Mouse (Mus musculus) MEL (cell line): Measurements from ENCODE around the gene Slc23a2. TPM values are rescaled to one million over a fixed set of nuclear protein-coding genes. Genes with fewer than 3 reads are reported as not detected.

Source experiments
- DNase-seq: peaks from one replicate; pipeline ENCODE4 v3.0.0; 2011; ENCODE audit warnings: low read depth, low spot score
- H3K27ac ChIP-seq: 2 replicates; pipeline ENCODE4 v1.5.1; 2012; ENCODE audit warnings: low read depth, mild to moderate bottlenecking, control low read depth, low read length, moderate library complexity; ENCODE audit not compliant: control insufficient read depth
- H3K27me3 ChIP-seq, 2 experiments: fragments of 150-350 bp in 1 of 2; sonication (generic) in 1 of 2; 2 replicates each; pipeline ENCODE4 v1.6.1; 2012; ENCODE audit warnings: low read length in 2 of 2, mild to moderate bottlenecking in 2 of 2, improper control_type of control experiment in 1 of 2, moderate library complexity in 1 of 2; ENCODE audit not compliant: insufficient read depth in 2 of 2, control insufficient read depth in 1 of 2
- H3K36me3 ChIP-seq, 2 experiments: 2 replicates each; pipeline ENCODE4 v1.6.1; 2012 to 2014; ENCODE audit warnings: low read length in 2 of 2, improper control_type of control experiment in 1 of 2, inconsistent platforms in 1 of 2, mild to moderate bottlenecking in 1 of 2; ENCODE audit not compliant: insufficient read depth in 2 of 2, control insufficient read depth in 1 of 2
- H3K4me1 ChIP-seq, 2 experiments: fragments of 150-350 bp in 1 of 2; sonication (generic) in 1 of 2; 2 replicates each; pipeline ENCODE4 v1.6.1; 2012; ENCODE audit warnings: low read length in 2 of 2, improper control_type of control experiment in 1 of 2, mild to moderate bottlenecking in 1 of 2; ENCODE audit not compliant: insufficient read depth in 2 of 2, control insufficient read depth in 1 of 2
- H3K4me3 ChIP-seq, 2 experiments: fragments of 150-350 bp in 1 of 2; sonication (generic) in 1 of 2; 2 replicates each; pipeline ENCODE4 v1.5.1; 2012; ENCODE audit warnings: low read depth in 2 of 2, low read length in 2 of 2, mild to moderate bottlenecking in 2 of 2, moderate library complexity in 2 of 2, control low read depth in 1 of 2, improper control_type of control experiment in 1 of 2; ENCODE audit not compliant: control insufficient read depth in 1 of 2, insufficient read depth in 1 of 2
- H3K79me2 ChIP-seq: 2 replicates; pipeline ENCODE4 v1.6.1; 2012; ENCODE audit warnings: mild to moderate bottlenecking, low read length, moderate library complexity; ENCODE audit not compliant: control insufficient read depth, poor library complexity, insufficient read depth
- H3K9ac ChIP-seq: 2 replicates; pipeline ENCODE4 v1.6.1; 2012; ENCODE audit warnings: low read depth, mild to moderate bottlenecking, control low read depth, low read length, moderate library complexity; ENCODE audit not compliant: control insufficient read depth, poor library complexity, severe bottlenecking
- H3K9me3 ChIP-seq: fragments of 150-350 bp; sonication (generic); replicated peaks from 2 replicates; pipeline ENCODE4 v1.6.1; 2012; ENCODE audit warnings: mild to moderate bottlenecking, low read length, improper control_type of control experiment, moderate library complexity; ENCODE audit not compliant: insufficient read depth
- CTCF ChIP-seq, 3 experiments: IDR thresholded peaks in 2 of 3; conservative IDR thresholded peaks in 1 of 3; 2 replicates each; pipeline ENCODE4 v1.5.1; 2011 to 2012; ENCODE audit warnings: low read length in 3 of 3, low read depth in 2 of 3, mild to moderate bottlenecking in 2 of 3, improper control_type of control experiment in 1 of 3, inconsistent platforms in 1 of 3, mixed read lengths in 1 of 3, moderate library complexity in 1 of 3; ENCODE audit not compliant: control insufficient read depth in 1 of 3, insufficient read depth in 1 of 3, poor library complexity in 1 of 3, severe bottlenecking in 1 of 3
- EP300 ChIP-seq, 2 experiments: IDR thresholded peaks; 2 replicates each; pipeline ENCODE4 v1.6.1; 2011; ENCODE audit warnings: improper control_type of control experiment in 2 of 2, low read length in 2 of 2, low read depth in 1 of 2, mild to moderate bottlenecking in 1 of 2
- ETS1 ChIP-seq: IDR thresholded peaks from 2 replicates; pipeline ENCODE4 v1.6.1; 2012; ENCODE audit warnings: low read depth, mild to moderate bottlenecking, inconsistent platforms, low read length, improper control_type of control experiment, moderate library complexity
- GATA1 ChIP-seq: IDR thresholded peaks from 2 replicates; pipeline ENCODE4 v1.6.1; 2011; ENCODE audit warnings: low read depth, low read length, improper control_type of control experiment
- JUND ChIP-seq: IDR thresholded peaks from 2 replicates; pipeline ENCODE4 v1.6.1; 2011; ENCODE audit warnings: low read depth, mild to moderate bottlenecking, improper control_type of control experiment, low read length
- KAT2A ChIP-seq: conservative IDR thresholded peaks from 2 replicates; pipeline ENCODE4 v1.6.1; 2012; ENCODE audit warnings: low read depth, low read length, improper control_type of control experiment, inconsistent platforms
- MAZ ChIP-seq: IDR thresholded peaks from 2 replicates; pipeline ENCODE4 v1.6.1; 2012; ENCODE audit warnings: low read depth, mild to moderate bottlenecking, inconsistent platforms, low read length, improper control_type of control experiment
- SIN3A ChIP-seq: IDR thresholded peaks from 2 replicates; pipeline ENCODE4 v1.6.1; 2012; ENCODE audit warnings: low read length, improper control_type of control experiment, inconsistent platforms
- TAL1 ChIP-seq: IDR thresholded peaks from 2 replicates; pipeline ENCODE4 v1.6.1; 2012; ENCODE audit warnings: mild to moderate bottlenecking, inconsistent platforms, low read length, moderate library complexity, mixed read lengths
- UBTF ChIP-seq: IDR thresholded peaks from 2 replicates; pipeline ENCODE4 v1.6.1; 2012; ENCODE audit warnings: low read depth, mild to moderate bottlenecking, inconsistent platforms, low read length, improper control_type of control experiment, moderate library complexity, borderline replicate concordance; ENCODE audit not compliant: insufficient read depth
- ZMIZ1 ChIP-seq: IDR thresholded peaks from 2 replicates; pipeline ENCODE4 v1.6.1; 2012; ENCODE audit warnings: low read depth, mild to moderate bottlenecking, inconsistent platforms, low read length, improper control_type of control experiment, moderate library complexity
- ZNF384 ChIP-seq: IDR thresholded peaks from 2 replicates; pipeline ENCODE4 v1.6.1; 2012; ENCODE audit warnings: low read depth, mild to moderate bottlenecking, inconsistent platforms, low read length, improper control_type of control experiment
- polyA plus RNA-seq, 2 experiments: library from polyadenylated mRNA; stranded (reverse) in 1 of 2; unstranded in 1 of 2; fragments of >175 nt in 1 of 2; fragments of >200 nt in 1 of 2; gene quantifications; 2 replicates each; pipeline versions ENCODE4 v1.2.1 to v1.2.4; 2012; ENCODE audit warnings: low replicate concordance in 2 of 2, low read depth in 1 of 2; ENCODE audit not compliant: insufficient read length in 2 of 2, insufficient read depth in 1 of 2, missing spikeins in 1 of 2
- total RNA-seq: library from RNA; depleted of rRNA; stranded (reverse); fragments of 300-350 nt; gene quantifications from 2 replicates; pipeline ENCODE4 v1.2.3, GENCODE M21; 2012

Slc23a2 gene
- total and polyA plus RNA-seq, 3 experiments, result 7.9 to 10.3 TPM; not detected in 1

GRCm38 (mm10) chr2:132030418-132031363 is 114.2 kb downstream of the Slc23a2 start:
- no peak for DNase-seq
- no peak overlapping the region for H3K27ac ChIP-seq
- TF ChIP-seq JUND (no peak), EP300 (IDR thresholded peaks at IDR 0.05; ENCODE audit: low read depth in 1 of 2, low read length in 2 of 2) (no peak), ZNF384 (no peak), TAL1 (no peak)
- TF ChIP-seq, all 39 proteins: peak for 0
- no peaks in the 10 kb centered on the region for H3K27me3 ChIP-seq
- H3K4me1 ChIP-seq, result peaks cover 6 to 36% of the 10 kb centered on the region in 2 experiments; a peak in 3 of 4 replicates
- H3K9ac ChIP-seq, result no peak overlapping the region
- H3K9me3 ChIP-seq, result no peaks in the 10 kb centered on the region
- H3K36me3 ChIP-seq, result peaks cover 0 to 12% of the 10 kb centered on the region in 2 experiments; a peak in 2 of 4 replicates
- no peaks in the 10 kb centered on the region for H3K79me2 ChIP-seq
- H3K4me3 ChIP-seq, result peak overlapping the region; percentile 32 to 41; a peak in 2 of 4 replicates

GRCm38 (mm10) chr2:132029646-132030417 is 115.1 kb downstream of the Slc23a2 start, which contains the start of gene Rassf2:
Gene Rassf2 (minus strand): TSS chr2:132030258.
- TF ChIP-seq SIN3A (0 out of 2 replicates have a peak, but pooled peaks have one; percentile 26), ETS1 (no peak), GATA1 (no peak), KAT2A (no peak), ZMIZ1 (no peak), MAZ (peak; percentile 78), UBTF (no peak), CTCF (IDR thresholded peaks at IDR 0.05 in 2 of 3, conservative IDR thresholded peaks at IDR 0.05 in 1 of 3; ENCODE audit: control insufficient read depth in 1 of 3, insufficient read depth in 1 of 3, low read depth in 2 of 3, low read length in 3 of 3, poor library complexity in 1 of 3, severe bottlenecking in 1 of 3) (no peak)
- peaks cover 0 to 5% of the 10 kb centered on the region in 2 experiments; a peak in 2 of 4 replicates for H3K36me3 ChIP-seq
- no peaks in the 10 kb centered on the region for H3K79me2 ChIP-seq
- H3K27me3 ChIP-seq, result no peaks in the 10 kb centered on the region
- H3K27ac ChIP-seq, result no peak within 1 kb of the TSS
- peak; percentile 87 for DNase-seq
- no peaks in the 10 kb centered on the region for H3K9me3 ChIP-seq
- peaks cover 2 to 30% of the 10 kb centered on the region in 2 experiments; a peak in 3 of 4 replicates for H3K4me1 ChIP-seq
- peak within 1 kb of the TSS; percentile 64 to 68 for H3K4me3 ChIP-seq
- peak within 1 kb of the TSS; percentile 53 for H3K9ac ChIP-seq
